Mouse (Mus musculus): ENCODE results near the gene Ist1. TPM values are rescaled to one million over a fixed set of nuclear protein-coding genes. Genes with fewer than 3 reads are reported as not detected.

The Ist1 gene
- total RNA-seq, 1 experiment, result 28.5 TPM

GRCm38 (mm10) chr8:109692443-109693145 is 466 bp downstream of the Ist1 start:
- in situ Hi-C loops (cut with MboI; ENCODE audit: low sequenced_read_pairs in 2 of 2, unreplicated experiment in 2 of 2), result no loop called here
- peak overlapping the region; percentile 73 to 87 for H3K4me3 ChIP-seq (ENCODE audit: insufficient read depth in 1 of 2, low read depth in 1 of 2, low read length in 2 of 2, poor library complexity in 1 of 2, severe bottlenecking in 1 of 2)
- TF ChIP-seq MAFK (IDR thresholded peaks at IDR 0.05; ENCODE audit: insufficient read depth, low read depth, low read length), result no peak
- no peak for TF ChIP-seq CHD2 (IDR thresholded peaks at IDR 0.05; ENCODE audit: low read depth, low read length)
- TF ChIP-seq HCFC1 (IDR thresholded peaks at IDR 0.05; ENCODE audit: borderline replicate concordance, insufficient read depth, low read length), result no peak
- TF ChIP-seq ZC3H11A (IDR thresholded peaks at IDR 0.05; ENCODE audit: borderline replicate concordance, low read depth, low read length), result no peak
- no peak for TF ChIP-seq ZNF384 (IDR thresholded peaks at IDR 0.05; ENCODE audit: low read depth, low read length)
- peak overlapping the region; percentile 69 for H3K27ac ChIP-seq (ENCODE audit: insufficient read depth, low read depth, low read length, poor library complexity, severe bottlenecking)
- H3K9me3 ChIP-seq (ENCODE audit: control insufficient read depth, insufficient read depth, low read depth, low read length), result no peaks in the 10 kb centered on the region
- H3K36me3 ChIP-seq (ENCODE audit: control insufficient read depth, insufficient read depth, low read length, poor library complexity, severe bottlenecking), result no peaks in the 10 kb centered on the region
- DNase-seq (ENCODE audit: low read depth, low spot score), result peak; percentile 47
- H3K9ac ChIP-seq (ENCODE audit: insufficient read depth, low read depth, low read length, poor library complexity, severe bottlenecking), result peak overlapping the region; percentile 96
- H3K4me1 ChIP-seq (ENCODE audit: control insufficient read depth in 2 of 2, insufficient read depth in 2 of 2, low read length in 2 of 2, poor library complexity in 1 of 2), result peaks cover 0 to 8% of the 10 kb centered on the region in 2 experiments; a peak in 1 of 4 replicates

DNA sequence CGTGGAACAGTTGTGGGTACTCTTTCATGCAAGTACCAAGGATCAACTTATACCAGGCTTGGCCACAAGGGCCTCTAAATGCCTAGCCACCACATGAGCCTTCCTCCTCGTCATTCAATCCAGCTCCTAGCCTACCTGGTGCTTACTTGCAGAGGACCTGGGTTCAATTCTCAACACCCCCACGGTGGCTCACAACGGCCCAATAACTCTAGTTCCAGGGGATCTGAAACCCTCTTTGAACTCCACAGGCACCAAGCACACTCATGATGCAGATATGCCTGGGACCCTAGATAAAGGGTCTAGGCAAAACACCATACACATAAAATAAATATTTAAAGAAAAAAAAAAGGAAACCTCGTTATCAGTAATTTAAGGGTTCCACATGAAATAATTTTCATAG is 1.3 kb downstream of the Ist1 start:
- H3K9ac ChIP-seq (ENCODE audit: insufficient read depth, low read depth, low read length, poor library complexity, severe bottlenecking), result no peak overlapping the region
- H3K27ac ChIP-seq (ENCODE audit: insufficient read depth, low read depth, low read length, poor library complexity, severe bottlenecking), result no peak overlapping the region
- H3K4me1 ChIP-seq (ENCODE audit: control insufficient read depth in 2 of 2, insufficient read depth in 2 of 2, low read length in 2 of 2, poor library complexity in 1 of 2), result peaks cover 0 to 6% of the 10 kb centered on the region in 2 experiments; a peak in 1 of 4 replicates
- TF ChIP-seq ZC3H11A (IDR thresholded peaks at IDR 0.05; ENCODE audit: borderline replicate concordance, low read depth, low read length), result no peak
- in situ Hi-C loops (cut with MboI; ENCODE audit: low sequenced_read_pairs in 2 of 2, unreplicated experiment in 2 of 2), result no loop called here
- H3K4me3 ChIP-seq (ENCODE audit: insufficient read depth in 1 of 2, low read depth in 1 of 2, low read length in 2 of 2, poor library complexity in 1 of 2, severe bottlenecking in 1 of 2), result peak overlapping the region; percentile 73 to 87; a peak in 3 of 4 replicates
- no peaks in the 10 kb centered on the region for H3K36me3 ChIP-seq (ENCODE audit: control insufficient read depth, insufficient read depth, low read length, poor library complexity, severe bottlenecking)
- peak; percentile 13 for DNase-seq (ENCODE audit: low read depth, low spot score)
- H3K9me3 ChIP-seq (ENCODE audit: control insufficient read depth, insufficient read depth, low read depth, low read length), result no peaks in the 10 kb centered on the region

DNA sequence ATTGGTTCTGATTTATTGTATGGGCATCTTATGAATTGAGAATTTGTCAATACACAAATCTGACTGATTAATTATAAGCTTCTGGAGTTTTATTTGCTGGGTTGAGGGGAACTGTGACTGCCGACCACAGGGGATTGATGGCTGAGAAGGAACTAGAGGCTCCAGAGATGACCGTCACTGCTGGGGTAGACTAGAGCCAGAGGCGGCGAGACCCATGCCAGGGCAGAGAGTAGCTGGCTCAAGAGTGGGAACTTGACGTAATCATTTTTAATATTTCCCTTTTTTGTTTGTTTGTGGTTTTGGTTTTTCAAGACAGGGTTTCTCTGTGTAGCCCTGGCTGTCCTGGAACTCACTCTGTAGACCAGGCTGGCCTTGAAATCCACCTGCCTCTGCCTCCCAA is 5.8 kb downstream of the Ist1 start:
- no peak for DNase-seq (ENCODE audit: low read depth, low spot score)
- Histone ChIP-seq H3K9me3 (ENCODE audit: control insufficient read depth, insufficient read depth, low read depth, low read length) (no peaks in the 10 kb centered on the region), H3K36me3 (ENCODE audit: control insufficient read depth, insufficient read depth, low read length, poor library complexity, severe bottlenecking) (peaks cover 4% of the 10 kb centered on the region), H3K9ac (ENCODE audit: insufficient read depth, low read depth, low read length, poor library complexity, severe bottlenecking) (no peak overlapping the region), H3K27ac (ENCODE audit: insufficient read depth, low read depth, low read length, poor library complexity, severe bottlenecking) (no peak overlapping the region), H3K4me3 (ENCODE audit: insufficient read depth in 1 of 2, low read depth in 1 of 2, low read length in 2 of 2, poor library complexity in 1 of 2, severe bottlenecking in 1 of 2) (no peak overlapping the region), H3K4me1 (ENCODE audit: control insufficient read depth in 2 of 2, insufficient read depth in 2 of 2, low read length in 2 of 2, poor library complexity in 1 of 2) (peaks cover 0 to 3% of the 10 kb centered on the region in 2 experiments; a peak in 1 of 4 replicates)
- in situ Hi-C loops (cut with MboI; ENCODE audit: low sequenced_read_pairs in 2 of 2, unreplicated experiment in 2 of 2), result no loop called here
- TF ChIP-seq ZNF384 (IDR thresholded peaks at IDR 0.05; ENCODE audit: low read depth, low read length), result no peak
- no peak for TF ChIP-seq HCFC1 (IDR thresholded peaks at IDR 0.05; ENCODE audit: borderline replicate concordance, insufficient read depth, low read length)
- TF ChIP-seq MAFK (IDR thresholded peaks at IDR 0.05; ENCODE audit: insufficient read depth, low read depth, low read length), result no peak
- TF ChIP-seq ZC3H11A (IDR thresholded peaks at IDR 0.05; ENCODE audit: borderline replicate concordance, low read depth, low read length), result no peak
- no peak for TF ChIP-seq CHD2 (IDR thresholded peaks at IDR 0.05; ENCODE audit: low read depth, low read length)

- Histone ChIP-seq H3K9ac (ENCODE audit: insufficient read depth, low read depth, low read length, poor library complexity, severe bottlenecking) (no peak overlapping the region), H3K4me1 (ENCODE audit: control insufficient read depth in 2 of 2, insufficient read depth in 2 of 2, low read length in 2 of 2, poor library complexity in 1 of 2) (no peaks in the 10 kb centered on the region; a peak in 1 of 4 replicates), H3K27ac (ENCODE audit: insufficient read depth, low read depth, low read length, poor library complexity, severe bottlenecking) (no peak overlapping the region), H3K36me3 (ENCODE audit: control insufficient read depth, insufficient read depth, low read length, poor library complexity, severe bottlenecking) (peaks cover 20% of the 10 kb centered on the region), H3K9me3 (ENCODE audit: control insufficient read depth, insufficient read depth, low read depth, low read length) (no peaks in the 10 kb centered on the region), H3K4me3 (ENCODE audit: insufficient read depth in 1 of 2, low read depth in 1 of 2, low read length in 2 of 2, poor library complexity in 1 of 2, severe bottlenecking in 1 of 2) (no peak overlapping the region)
- TF ChIP-seq CHD2 (IDR thresholded peaks at IDR 0.05; ENCODE audit: low read depth, low read length) (no peak), ZNF384 (IDR thresholded peaks at IDR 0.05; ENCODE audit: low read depth, low read length) (no peak), ZC3H11A (IDR thresholded peaks at IDR 0.05; ENCODE audit: borderline replicate concordance, low read depth, low read length) (no peak), MAFK (IDR thresholded peaks at IDR 0.05; ENCODE audit: insufficient read depth, low read depth, low read length) (no peak), HCFC1 (IDR thresholded peaks at IDR 0.05; ENCODE audit: borderline replicate concordance, insufficient read depth, low read length) (no peak)
- in situ Hi-C loops (cut with MboI; ENCODE audit: low sequenced_read_pairs in 2 of 2, unreplicated experiment in 2 of 2), result no loop called here
- DNase-seq (ENCODE audit: low read depth, low spot score), result no peak
Measured at GRCm38 (mm10) chr8:109682120-109682519, 10.9 kb downstream of the Ist1 start.

Data from ES-E14 (cell line).